Mouse (Mus musculus) ES-E14 (cell line): ENCODE data around the gene Emc1.
A peak's percentile ranks its signal among the peaks of the same experiment; 100 is the strongest.

Experiments used
- CHD2 ChIP-seq: IDR thresholded peaks from 2 replicates; pipeline ENCODE4 v1.6.1; 2014; ENCODE audit warnings: mild to moderate bottlenecking, low read depth, low read length, inconsistent platforms
- HCFC1 ChIP-seq: IDR thresholded peaks from 2 replicates; pipeline ENCODE4 v1.6.1; 2012; ENCODE audit warnings: low read length, inconsistent platforms, borderline replicate concordance; ENCODE audit not compliant: insufficient read depth
- MAFK ChIP-seq: IDR thresholded peaks from 2 replicates; pipeline ENCODE4 v1.6.1; 2014; ENCODE audit warnings: mild to moderate bottlenecking, low read depth, low read length, inconsistent platforms; ENCODE audit not compliant: insufficient read depth
- ZC3H11A ChIP-seq: IDR thresholded peaks from 2 replicates; pipeline ENCODE4 v1.6.1; 2012; ENCODE audit warnings: low read depth, mild to moderate bottlenecking, inconsistent platforms, low read length, borderline replicate concordance

DNA sequence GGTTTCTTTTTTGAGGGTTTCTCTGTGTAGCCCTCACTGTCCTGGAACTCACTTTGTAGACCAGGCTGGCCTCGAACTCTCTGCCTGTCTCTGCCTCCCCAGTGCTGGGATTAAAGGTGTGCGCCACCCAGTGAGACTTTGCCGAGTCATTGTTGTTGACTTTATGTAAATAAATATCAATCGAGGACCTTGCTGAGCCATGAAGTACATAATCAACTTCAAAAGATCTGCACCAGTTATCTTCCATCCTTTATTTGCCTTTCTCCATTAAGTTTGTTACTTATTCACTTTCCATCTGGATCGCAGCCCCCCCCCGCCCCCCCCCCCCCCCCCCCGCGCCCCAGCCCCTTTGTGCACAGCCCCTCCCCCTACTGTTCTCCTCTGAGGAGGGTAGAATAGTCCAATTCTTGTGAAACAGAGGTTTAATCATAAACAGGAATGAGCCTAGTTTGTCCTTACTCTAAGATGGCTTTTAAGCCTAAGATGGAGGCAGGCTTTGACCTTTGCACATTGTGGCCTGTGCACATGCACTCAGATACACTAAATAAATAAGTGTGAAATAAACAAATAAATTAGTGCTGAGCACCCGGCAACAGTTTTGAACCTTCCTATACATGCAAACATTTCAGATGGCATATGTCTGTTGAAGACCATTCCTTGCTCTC, 17.6 kb upstream of the Emc1 start:
- TF ChIP-seq MAFK (peak; percentile 47; the same call in 1 of the 2 replicates), CHD2 (no peak), ZC3H11A (no peak), HCFC1 (no peak)
